Mouse (Mus musculus): ENCODE results near the gene Sco1. TPM values are rescaled to one million over a fixed set of nuclear protein-coding genes. Genes with fewer than 3 reads are reported as not detected.
"Not testable (repeated sequence)": the region's sequence is repeated elsewhere in the genome, so short reads cannot be mapped to it uniquely, and the experiment has no call there.

Gene Sco1
- polyA plus RNA-seq, 1 experiment from 2014 or later, result 20.3 TPM

DNA sequence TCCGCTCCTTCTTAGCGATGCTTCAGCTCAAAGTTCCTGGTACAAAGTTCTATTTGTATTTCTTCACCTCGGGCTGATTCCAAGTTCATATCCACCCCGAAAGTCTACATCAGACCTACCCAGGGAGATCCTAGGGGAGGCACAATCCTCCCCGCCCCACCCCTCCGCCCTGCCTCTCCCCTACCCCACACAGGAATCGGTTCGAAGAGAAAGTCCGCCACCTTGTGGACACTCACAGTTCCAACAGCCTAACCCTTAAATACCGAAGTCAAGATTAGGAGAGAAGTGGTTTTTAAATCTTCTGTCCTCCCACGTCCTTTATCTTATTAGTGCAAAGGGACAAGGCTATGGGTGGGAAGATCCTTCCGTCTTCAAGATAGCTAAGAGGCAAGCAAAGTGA, 31.5 kb upstream of the Sco1 start:
- peak overlapping the region; percentile 43 for H3K4me2 ChIP-seq
- no peak overlapping the region for H3K9ac ChIP-seq (ENCODE audit: low read depth, low read length)
- peaks cover 2% of the 10 kb centered on the region for H3K27me3 ChIP-seq (replicated peaks; ENCODE audit: control insufficient read depth, insufficient read depth, low read length)
- H3K4me3 ChIP-seq (ENCODE audit: low read depth, low read length), result no peak overlapping the region
- H3K27ac ChIP-seq (ENCODE audit: low read depth, low read length), result no peak overlapping the region
- H3K9me3 ChIP-seq (ENCODE audit: control insufficient read depth, low read length), result no peaks in the 10 kb centered on the region
- H3K4me1 ChIP-seq (replicated peaks; ENCODE audit: control insufficient read depth, insufficient read depth, low read length), result peaks cover 3% of the 10 kb centered on the region; the same call in 1 of the 2 replicates
- peak; percentile 55 for DNase-seq (ENCODE audit: low spot score)
- ATAC-seq (replicated peaks; ENCODE audit: low FRiP score), result no peak
- H3K36me3 ChIP-seq (ENCODE audit: control insufficient read depth, insufficient read depth, low read length), result no peaks in the 10 kb centered on the region
- WGBS, result 4% methylated on average over 12 of the region's 12 CpGs

GRCm38 (mm10) chr11:67022354-67023115, 29.9 kb upstream of the Sco1 start:
- Histone ChIP-seq H3K9ac (ENCODE audit: low read depth, low read length) (no peak overlapping the region), H3K4me3 (ENCODE audit: low read depth, low read length) (no peak overlapping the region), H3K9me3 (ENCODE audit: control insufficient read depth, low read length) (no peaks in the 10 kb centered on the region), H3K4me2 (no peak overlapping the region), H3K27me3 (replicated peaks; ENCODE audit: control insufficient read depth, insufficient read depth, low read length) (peaks cover 2% of the 10 kb centered on the region), H3K4me1 (replicated peaks; ENCODE audit: control insufficient read depth, insufficient read depth, low read length) (peaks cover 3% of the 10 kb centered on the region; the same call in 1 of the 2 replicates), H3K27ac (ENCODE audit: low read depth, low read length) (no peak overlapping the region), H3K36me3 (ENCODE audit: control insufficient read depth, insufficient read depth, low read length) (no peaks in the 10 kb centered on the region)
- 86% methylated on average over 13 of the region's 13 CpGs for WGBS
- DNase-seq (ENCODE audit: low spot score) (no peak), ATAC-seq (replicated peaks; ENCODE audit: low FRiP score) (no peak)

DNA sequence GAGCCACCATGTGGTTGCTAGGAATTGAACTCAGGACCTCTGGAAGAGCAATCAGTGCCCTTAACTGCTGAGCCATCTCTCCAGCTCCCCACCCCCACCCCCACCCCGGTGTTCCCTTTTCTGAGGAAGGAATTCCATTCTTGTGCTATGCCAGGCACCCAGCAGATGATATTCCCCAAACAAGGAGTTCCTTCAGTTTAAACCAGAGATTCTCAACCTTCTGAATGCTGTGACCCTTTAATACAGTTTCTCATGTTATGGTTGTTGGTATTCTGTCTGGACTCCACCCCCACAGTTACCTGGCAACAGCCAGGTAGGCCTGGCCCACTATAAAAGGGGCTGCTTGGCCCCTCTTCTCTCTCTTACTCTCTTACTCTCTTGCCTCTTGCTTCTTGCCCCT, 29.3 kb upstream of the Sco1 start:
- not testable (repeated sequence) for H3K27ac ChIP-seq (ENCODE audit: low read depth, low read length); H3K36me3 ChIP-seq (ENCODE audit: control insufficient read depth, insufficient read depth, low read length); H3K9me3 ChIP-seq (ENCODE audit: control insufficient read depth, low read length); H3K9ac ChIP-seq (ENCODE audit: low read depth, low read length); H3K4me3 ChIP-seq (ENCODE audit: low read depth, low read length); ATAC-seq (replicated peaks; ENCODE audit: low FRiP score); H3K4me2 ChIP-seq; H3K27me3 ChIP-seq (replicated peaks; ENCODE audit: control insufficient read depth, insufficient read depth, low read length); DNase-seq (ENCODE audit: low spot score); H3K4me1 ChIP-seq (replicated peaks; ENCODE audit: control insufficient read depth, insufficient read depth, low read length)
- WGBS, result 71% methylated on average over 1 of the region's 1 CpGs

DNA sequence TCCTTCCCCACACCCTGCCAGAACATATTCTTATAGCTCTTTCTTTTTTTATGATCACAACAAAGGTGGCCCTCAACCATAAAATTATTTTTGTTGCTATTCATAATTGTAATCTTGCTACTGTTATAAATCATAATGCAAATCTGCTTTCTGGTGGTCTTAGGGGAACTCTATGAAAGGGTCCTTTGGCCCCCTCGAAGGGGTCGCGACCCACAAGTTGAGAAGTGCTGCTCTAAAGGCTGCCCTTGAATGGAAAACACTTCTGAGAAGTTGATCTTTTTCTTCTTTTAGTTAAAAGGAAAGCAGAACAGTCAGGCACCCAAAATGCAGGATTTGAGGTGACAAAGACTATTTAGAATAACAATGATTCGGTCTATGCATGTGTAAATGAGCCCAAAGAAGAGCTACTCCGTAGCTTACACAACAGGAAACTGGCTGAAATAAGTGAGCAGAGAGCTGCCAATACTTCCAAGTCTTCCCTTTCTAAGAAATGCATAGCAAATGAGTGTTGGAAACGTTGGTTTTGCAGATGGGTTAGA, 28.6 kb upstream of the Sco1 start:
- H3K27me3 ChIP-seq (replicated peaks; ENCODE audit: control insufficient read depth, insufficient read depth, low read length), result peaks cover 2% of the 10 kb centered on the region; the same call in 1 of the 2 replicates
- H3K9ac ChIP-seq (ENCODE audit: low read depth, low read length), result no peak overlapping the region; the same call in 1 of the 2 replicates
- no peak for ATAC-seq (replicated peaks; ENCODE audit: low FRiP score)
- H3K4me3 ChIP-seq (ENCODE audit: low read depth, low read length), result no peak overlapping the region
- H3K4me2 ChIP-seq, result peak overlapping the region; percentile 56
- no peak overlapping the region for H3K27ac ChIP-seq (ENCODE audit: low read depth, low read length)
- H3K36me3 ChIP-seq (ENCODE audit: control insufficient read depth, insufficient read depth, low read length), result no peaks in the 10 kb centered on the region
- DNase-seq (ENCODE audit: low spot score), result no peak
- peaks cover 3% of the 10 kb centered on the region; the same call in 1 of the 2 replicates for H3K4me1 ChIP-seq (replicated peaks; ENCODE audit: control insufficient read depth, insufficient read depth, low read length)
- H3K9me3 ChIP-seq (ENCODE audit: control insufficient read depth, low read length), result no peaks in the 10 kb centered on the region
- 38% methylated on average over 6 of the region's 6 CpGs for WGBS

DNA sequence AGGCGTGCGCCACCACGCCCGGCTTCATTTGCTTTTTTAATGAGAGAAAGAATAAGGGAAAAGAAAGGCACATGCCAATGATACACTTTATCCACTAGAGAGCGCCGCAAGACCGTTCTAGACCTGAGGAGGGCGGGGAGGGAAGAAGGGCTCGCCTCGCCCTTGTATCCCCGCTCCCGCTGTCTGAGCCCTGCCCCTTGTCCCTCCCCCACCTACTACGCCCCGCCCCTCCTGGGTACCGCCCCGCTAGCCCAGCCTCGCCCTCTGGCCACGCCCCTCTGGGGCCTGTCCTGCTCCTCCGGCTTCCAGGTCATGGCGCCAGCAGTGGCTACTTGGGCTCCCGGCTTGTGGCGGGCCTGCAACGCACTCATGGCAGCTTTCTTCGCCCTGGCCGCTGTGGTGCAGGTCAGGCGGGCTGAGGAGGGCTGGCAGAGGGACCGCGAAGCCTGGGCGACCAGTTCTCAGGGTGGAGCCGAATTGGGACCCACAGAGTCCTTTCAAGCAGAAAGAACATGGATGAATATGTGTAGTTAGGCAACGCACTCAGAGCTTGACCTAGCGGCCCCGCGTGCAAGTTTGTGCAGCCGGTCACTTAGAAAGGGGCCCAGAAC, 27.5 kb upstream of the Sco1 start, which contains the start of gene Tmem220:
Gene Tmem220 (plus strand): TSS at position 288 of the 611 bp plus-strand sequence.
- Histone ChIP-seq H3K9ac (ENCODE audit: low read depth, low read length) (peak within 1 kb of the TSS; percentile 72), H3K27ac (ENCODE audit: low read depth, low read length) (no peak within 1 kb of the TSS), H3K36me3 (ENCODE audit: control insufficient read depth, insufficient read depth, low read length) (no peaks in the 10 kb centered on the region), H3K4me3 (ENCODE audit: low read depth, low read length) (peak within 1 kb of the TSS; percentile 56), H3K4me1 (replicated peaks; ENCODE audit: control insufficient read depth, insufficient read depth, low read length) (peaks cover 3% of the 10 kb centered on the region; the same call in 1 of the 2 replicates), H3K9me3 (ENCODE audit: control insufficient read depth, low read length) (no peaks in the 10 kb centered on the region), H3K27me3 (replicated peaks; ENCODE audit: control insufficient read depth, insufficient read depth, low read length) (peaks cover 2% of the 10 kb centered on the region; the same call in 1 of the 2 replicates), H3K4me2 (peak within 1 kb of the TSS; percentile 80)
- WGBS, result 1% methylated on average over 35 of the region's 35 CpGs
- peak; percentile 100 for ATAC-seq (replicated peaks; ENCODE audit: low FRiP score)
- peak; percentile 93 for DNase-seq (ENCODE audit: low spot score)

GRCm38 (mm10) chr11:67030904-67031602, 21.4 kb upstream of the Sco1 start:
- no peaks in the 10 kb centered on the region for H3K9me3 ChIP-seq (ENCODE audit: control insufficient read depth, low read length)
- no peak overlapping the region for H3K4me3 ChIP-seq (ENCODE audit: low read depth, low read length)
- WGBS, result 44% methylated on average over 16 of the region's 16 CpGs
- no peaks in the 10 kb centered on the region for H3K36me3 ChIP-seq (ENCODE audit: control insufficient read depth, insufficient read depth, low read length)
- H3K4me1 ChIP-seq (replicated peaks; ENCODE audit: control insufficient read depth, insufficient read depth, low read length), result no peaks in the 10 kb centered on the region
- no peak overlapping the region for H3K27ac ChIP-seq (ENCODE audit: low read depth, low read length)
- no peak overlapping the region for H3K9ac ChIP-seq (ENCODE audit: low read depth, low read length)
- H3K27me3 ChIP-seq (replicated peaks; ENCODE audit: control insufficient read depth, insufficient read depth, low read length), result no peaks in the 10 kb centered on the region
- H3K4me2 ChIP-seq, result no peak overlapping the region
- ATAC-seq (replicated peaks; ENCODE audit: low FRiP score) (no peak), DNase-seq (ENCODE audit: low spot score) (no peak)

DNA sequence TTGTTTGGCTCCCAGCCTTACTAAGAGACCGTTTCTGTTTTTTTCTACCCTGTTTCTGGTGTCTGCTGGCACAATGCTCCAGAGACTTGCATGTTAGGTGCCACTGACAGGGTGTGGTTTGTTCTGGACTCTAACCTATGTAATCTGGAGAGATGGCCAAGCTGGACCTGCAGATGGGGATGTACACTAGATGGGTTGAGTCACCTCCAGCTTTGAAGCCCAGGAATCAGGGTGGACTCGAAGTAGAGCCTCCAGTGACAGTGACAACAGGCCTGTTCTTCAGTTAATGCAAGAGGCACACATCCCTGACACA, 20.9 kb upstream of the Sco1 start:
- no peak overlapping the region for H3K27ac ChIP-seq (ENCODE audit: low read depth, low read length)
- no peaks in the 10 kb centered on the region for H3K9me3 ChIP-seq (ENCODE audit: control insufficient read depth, low read length)
- no peak for ATAC-seq (replicated peaks; ENCODE audit: low FRiP score)
- H3K36me3 ChIP-seq (ENCODE audit: control insufficient read depth, insufficient read depth, low read length), result no peaks in the 10 kb centered on the region
- no peak for DNase-seq (ENCODE audit: low spot score)
- H3K4me1 ChIP-seq (replicated peaks; ENCODE audit: control insufficient read depth, insufficient read depth, low read length), result no peaks in the 10 kb centered on the region
- no peaks in the 10 kb centered on the region for H3K27me3 ChIP-seq (replicated peaks; ENCODE audit: control insufficient read depth, insufficient read depth, low read length)
- no peak overlapping the region for H3K4me2 ChIP-seq
- no peak overlapping the region for H3K4me3 ChIP-seq (ENCODE audit: low read depth, low read length)
- no peak overlapping the region for H3K9ac ChIP-seq (ENCODE audit: low read depth, low read length)
- 60% methylated on average over 2 of the region's 2 CpGs for WGBS

- DNase-seq (ENCODE audit: low spot score), result no peak
- Histone ChIP-seq H3K27me3 (replicated peaks; ENCODE audit: control insufficient read depth, insufficient read depth, low read length) (no peaks in the 10 kb centered on the region), H3K27ac (ENCODE audit: low read depth, low read length) (no peak overlapping the region), H3K4me3 (ENCODE audit: low read depth, low read length) (no peak overlapping the region), H3K9me3 (ENCODE audit: control insufficient read depth, low read length) (no peaks in the 10 kb centered on the region), H3K9ac (ENCODE audit: low read depth, low read length) (no peak overlapping the region), H3K4me1 (replicated peaks; ENCODE audit: control insufficient read depth, insufficient read depth, low read length) (no peaks in the 10 kb centered on the region), H3K4me2 (no peak overlapping the region), H3K36me3 (ENCODE audit: control insufficient read depth, insufficient read depth, low read length) (peaks cover 8% of the 10 kb centered on the region)
- WGBS, result 64% methylated on average over 4 of the region's 4 CpGs
- 0 out of 2 replicates have a peak, but pooled peaks have one; percentile 57 for ATAC-seq (replicated peaks; ENCODE audit: low FRiP score)
Observed at GRCm38 (mm10) chr11:67034775-67035485, 17.5 kb upstream of the Sco1 start.
